Mouse (Mus musculus) heart, embryonic 13.5 days (tissue): ENCODE measurements at regions not wholly inside any gene's neighbourhood (a gene's known extent, or its start where the extent isn't known, plus 50 kb on each side); places are given as distances from the start of the nearest gene placed in this dataset.

Experiments
- ATAC-seq: fragments of 200-750 bp; cut with Nextera tagmentation; 2 replicates; pipeline ENCODE4 v1.8.0; 2017; ENCODE audit warnings: moderate TSS enrichment; ENCODE audit not compliant: insufficient number of reproducible peaks, low FRiP score, low TSS enrichment; ENCODE audit errors: extremely low read depth
- H3K27ac ChIP-seq: fragments of 300-500 bp; sonication (generic); replicated peaks from 2 replicates; pipeline ENCODE4 v1.5.1; 2015; ENCODE audit warnings: moderate library complexity, mild to moderate bottlenecking, inconsistent platforms
- H3K27me3 ChIP-seq: fragments of 300-500 bp; sonication (generic); replicated peaks from 2 replicates; pipeline ENCODE4 v1.6.1; 2015; ENCODE audit warnings: mild to moderate bottlenecking, inconsistent platforms
- H3K36me3 ChIP-seq: fragments of 300-500 bp; sonication (generic); 2 replicates; pipeline ENCODE4 v1.6.1; 2015; ENCODE audit warnings: mild to moderate bottlenecking, inconsistent platforms
- H3K4me1 ChIP-seq: fragments of 300-500 bp; sonication (generic); 2 replicates; pipeline ENCODE4 v1.6.1; 2015; ENCODE audit warnings: inconsistent platforms
- H3K4me2 ChIP-seq: fragments of 300-500 bp; sonication (generic); 2 replicates; pipeline ENCODE4 v1.6.1; 2015; ENCODE audit warnings: inconsistent platforms, mild to moderate bottlenecking, moderate library complexity
- H3K4me3 ChIP-seq: fragments of 300-500 bp; sonication (generic); 2 replicates; pipeline ENCODE4 v1.5.1; 2015; ENCODE audit warnings: moderate library complexity, mild to moderate bottlenecking, inconsistent platforms
- H3K9ac ChIP-seq: fragments of 300-500 bp; sonication (generic); 2 replicates; pipeline ENCODE4 v1.6.1; 2015; ENCODE audit warnings: inconsistent platforms, mild to moderate bottlenecking, moderate library complexity
- H3K9me3 ChIP-seq: fragments of 300-500 bp; sonication (generic); 2 replicates; pipeline ENCODE4 v1.6.1; 2016; ENCODE audit warnings: inconsistent platforms
- WGBS: fragments of 180-500 bp; shearing (Covaris S2); methylation state at CpG from one replicate; pipeline ENCODE4 v1.1.7; 2015; ENCODE audit warnings: mixed read lengths; 5-methylcytosine and 5-hydroxymethylcytosine counted together

DNA sequence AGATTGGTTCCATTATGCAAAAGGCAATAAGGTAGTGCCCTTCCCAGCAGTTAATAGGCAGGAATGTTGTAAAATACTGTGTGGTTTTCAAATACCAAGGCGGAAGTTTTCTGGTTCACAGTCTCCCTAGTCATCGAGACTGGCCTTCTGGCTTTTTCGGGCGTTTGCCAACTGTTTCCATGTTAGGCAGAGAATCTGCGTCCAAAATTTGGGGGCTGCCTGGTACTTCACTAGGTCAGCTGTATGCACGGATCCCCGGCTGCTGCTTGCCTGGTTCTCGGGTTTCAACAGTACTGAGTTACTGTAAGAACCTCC is 204.7 kb upstream of the Prep start:
- H3K4me2 ChIP-seq, result no peak overlapping the region
- H3K27ac ChIP-seq, result no peak overlapping the region
- H3K27me3 ChIP-seq, result no peaks in the 10 kb centered on the region
- H3K9ac ChIP-seq, result no peak overlapping the region
- H3K9me3 ChIP-seq, result no peaks in the 10 kb centered on the region
- no peaks in the 10 kb centered on the region for H3K36me3 ChIP-seq
- no peak overlapping the region for H3K4me3 ChIP-seq
- ATAC-seq, result no peak
- H3K4me1 ChIP-seq, result no peaks in the 10 kb centered on the region
- 66% methylated on average over 8 of the region's 8 CpGs for WGBS

DNA sequence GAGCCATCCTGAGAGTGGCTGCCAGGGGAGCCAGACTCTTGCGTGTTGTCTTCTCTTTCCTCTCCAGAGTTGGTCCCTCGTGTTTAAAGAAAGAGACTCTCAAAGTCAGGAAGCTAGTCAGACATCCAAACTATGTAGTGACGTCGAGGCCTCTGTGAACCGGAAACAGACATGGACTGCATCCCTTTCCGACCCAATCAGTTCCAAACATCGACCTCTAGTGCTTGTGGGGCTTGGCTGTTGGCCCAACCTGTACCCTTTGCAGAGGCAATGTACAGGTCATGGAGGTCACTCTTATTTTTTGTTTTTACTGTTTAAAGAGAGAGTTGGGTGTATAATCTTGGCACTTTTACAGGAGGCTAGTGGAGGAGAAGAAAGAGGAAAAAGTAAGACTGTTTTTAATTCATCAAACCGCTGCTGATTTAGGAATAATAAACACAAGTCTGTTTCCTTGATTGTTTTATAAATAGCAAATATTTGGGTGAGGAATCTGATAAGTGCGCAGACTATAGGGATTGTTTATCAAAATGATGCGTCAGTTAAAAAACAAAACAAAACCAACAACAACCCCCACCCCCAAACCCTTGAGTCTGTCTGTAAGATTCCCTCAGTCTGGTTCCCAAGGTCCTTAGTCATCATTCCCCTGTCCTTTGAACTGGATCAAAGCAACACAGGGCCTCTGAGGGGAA is 205.2 kb upstream of the Prep start:
- no peak overlapping the region for H3K27ac ChIP-seq
- 59% methylated on average over 10 of the region's 10 CpGs for WGBS
- H3K4me2 ChIP-seq, result no peak overlapping the region
- no peak overlapping the region for H3K9ac ChIP-seq
- no peak overlapping the region for H3K4me3 ChIP-seq
- ATAC-seq, result no peak
- H3K9me3 ChIP-seq, result no peaks in the 10 kb centered on the region
- H3K36me3 ChIP-seq, result no peaks in the 10 kb centered on the region
- no peaks in the 10 kb centered on the region for H3K27me3 ChIP-seq
- no peaks in the 10 kb centered on the region for H3K4me1 ChIP-seq

DNA sequence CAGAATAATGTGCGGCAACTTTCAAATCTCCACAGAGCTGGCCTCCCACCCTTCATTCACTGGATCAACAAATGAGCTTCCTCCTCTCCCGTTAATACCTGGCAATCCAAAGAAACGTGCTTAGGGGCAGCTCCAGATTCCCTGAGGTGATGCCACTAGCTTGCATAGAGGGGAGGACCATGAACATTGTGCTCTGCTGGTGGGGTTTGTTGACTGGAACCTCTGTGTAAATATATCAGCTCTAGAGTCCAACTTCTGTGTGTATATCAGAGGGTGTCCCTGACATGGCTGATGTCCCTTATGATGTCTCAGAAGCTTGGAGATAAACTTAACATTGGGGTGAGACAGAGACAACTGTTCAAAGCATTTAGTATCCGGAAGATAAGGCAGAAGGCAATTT is 209.6 kb upstream of the Prep start:
- no peak overlapping the region for H3K27ac ChIP-seq
- no peak overlapping the region for H3K4me2 ChIP-seq
- H3K9ac ChIP-seq, result no peak overlapping the region
- ATAC-seq, result no peak
- H3K27me3 ChIP-seq, result no peaks in the 10 kb centered on the region
- H3K4me3 ChIP-seq, result no peak overlapping the region
- no peaks in the 10 kb centered on the region for H3K9me3 ChIP-seq
- no peaks in the 10 kb centered on the region for H3K4me1 ChIP-seq
- H3K36me3 ChIP-seq, result no peaks in the 10 kb centered on the region
- 72% methylated on average over 4 of the region's 4 CpGs for WGBS

DNA sequence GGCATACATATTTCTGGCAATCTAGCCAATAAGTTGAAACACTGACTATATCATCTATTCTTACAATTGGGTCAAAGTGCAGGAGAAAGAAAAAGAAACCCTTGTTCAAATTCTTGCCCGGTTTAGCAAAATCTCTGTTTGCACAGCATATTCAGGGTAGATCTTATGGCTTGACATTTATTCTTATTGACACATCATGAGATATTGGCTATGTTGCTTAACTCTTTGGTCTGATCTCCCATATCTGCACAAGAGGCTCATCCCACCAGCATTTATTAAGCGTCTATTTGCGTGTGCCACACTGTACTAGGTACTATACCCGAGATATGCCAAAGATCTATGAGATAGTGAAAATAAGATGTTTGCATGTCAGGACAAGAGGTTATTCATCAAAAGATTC is 212.9 kb upstream of the Prep start:
- Histone ChIP-seq H3K27ac (no peak overlapping the region), H3K4me2 (no peak overlapping the region), H3K27me3 (no peaks in the 10 kb centered on the region), H3K9me3 (no peaks in the 10 kb centered on the region), H3K4me3 (no peak overlapping the region), H3K9ac (no peak overlapping the region), H3K4me1 (no peaks in the 10 kb centered on the region), H3K36me3 (no peaks in the 10 kb centered on the region)
- no peak for ATAC-seq
- WGBS, result 84% methylated on average over 4 of the region's 4 CpGs

DNA sequence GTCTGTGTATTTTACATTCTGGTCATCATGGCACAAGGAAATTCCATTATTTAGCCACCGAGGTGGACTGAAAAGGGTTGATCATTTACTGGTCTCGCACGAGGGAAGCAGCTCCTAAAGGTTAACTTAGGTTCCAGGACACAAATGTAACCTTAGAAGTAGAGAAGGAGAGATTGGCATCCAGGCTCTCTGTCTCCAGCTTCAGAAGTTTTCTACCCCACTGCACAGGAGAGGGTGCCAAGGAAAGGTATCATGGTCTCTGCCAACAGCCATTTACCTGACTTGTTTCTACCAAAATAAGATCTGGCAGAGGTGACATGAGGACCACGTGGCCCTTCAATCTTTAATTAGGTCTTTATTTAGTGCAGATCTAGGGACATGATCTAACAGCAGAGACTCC is 218.0 kb upstream of the Prep start:
- Histone ChIP-seq H3K9me3 (no peaks in the 10 kb centered on the region), H3K36me3 (no peaks in the 10 kb centered on the region), H3K27ac (no peak overlapping the region), H3K4me1 (peaks cover 7% of the 10 kb centered on the region), H3K4me3 (no peak overlapping the region), H3K9ac (no peak overlapping the region), H3K27me3 (no peaks in the 10 kb centered on the region), H3K4me2 (no peak overlapping the region)
- no peak for ATAC-seq
- 62% methylated on average over 4 of the region's 4 CpGs for WGBS

DNA sequence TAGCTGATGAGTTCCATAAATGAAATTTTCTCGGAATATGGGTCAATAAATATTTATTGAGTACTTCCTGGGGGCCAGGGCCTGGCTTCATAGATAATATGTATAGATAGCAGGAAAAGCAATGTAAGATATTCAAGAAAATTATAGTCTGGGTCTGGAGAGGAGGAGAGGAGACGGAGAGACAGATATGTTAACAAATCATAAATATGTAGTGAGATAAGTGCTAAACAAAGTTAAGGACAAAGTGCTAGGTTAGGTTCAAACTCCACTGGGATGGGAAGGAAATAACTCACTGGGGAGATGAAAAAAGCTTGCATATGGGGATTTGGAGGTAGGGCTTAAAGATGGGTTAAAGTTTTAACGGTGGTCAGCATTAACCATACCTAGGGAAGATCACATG is 220.2 kb upstream of the Prep start:
- Histone ChIP-seq H3K4me1 (peaks cover 7% of the 10 kb centered on the region), H3K27me3 (no peaks in the 10 kb centered on the region), H3K4me3 (no peak overlapping the region), H3K36me3 (no peaks in the 10 kb centered on the region), H3K27ac (no peak overlapping the region), H3K9me3 (no peaks in the 10 kb centered on the region), H3K4me2 (no peak overlapping the region), H3K9ac (no peak overlapping the region)
- 68% methylated on average over 3 of the region's 3 CpGs for WGBS
- ATAC-seq, result no peak

DNA sequence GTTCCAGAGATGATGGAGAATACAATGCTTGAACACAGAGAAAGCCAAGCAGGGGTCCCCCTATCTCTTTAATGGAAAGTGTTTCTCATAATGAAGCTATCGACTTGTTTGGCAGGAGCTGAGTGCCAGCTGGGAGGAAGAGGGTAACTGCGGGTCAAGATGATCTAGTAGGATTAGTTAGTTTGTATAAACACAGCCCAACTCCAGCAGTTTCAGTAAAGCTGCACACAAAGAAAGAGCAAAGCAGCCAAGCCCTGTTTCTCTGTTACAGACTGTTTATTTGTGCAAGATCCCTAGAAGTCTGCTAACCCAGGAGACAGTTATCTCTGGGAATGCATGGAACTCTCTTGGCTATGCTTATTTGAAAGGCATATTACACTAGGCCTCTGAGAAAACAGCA is 220.9 kb upstream of the Prep start:
- Histone ChIP-seq H3K4me2 (no peak overlapping the region), H3K27me3 (no peaks in the 10 kb centered on the region), H3K4me1 (peaks cover 7% of the 10 kb centered on the region), H3K9ac (no peak overlapping the region), H3K27ac (no peak overlapping the region), H3K36me3 (no peaks in the 10 kb centered on the region), H3K9me3 (no peaks in the 10 kb centered on the region), H3K4me3 (no peak overlapping the region)
- ATAC-seq, result no peak
- 11% methylated on average over 2 of the region's 2 CpGs for WGBS

DNA sequence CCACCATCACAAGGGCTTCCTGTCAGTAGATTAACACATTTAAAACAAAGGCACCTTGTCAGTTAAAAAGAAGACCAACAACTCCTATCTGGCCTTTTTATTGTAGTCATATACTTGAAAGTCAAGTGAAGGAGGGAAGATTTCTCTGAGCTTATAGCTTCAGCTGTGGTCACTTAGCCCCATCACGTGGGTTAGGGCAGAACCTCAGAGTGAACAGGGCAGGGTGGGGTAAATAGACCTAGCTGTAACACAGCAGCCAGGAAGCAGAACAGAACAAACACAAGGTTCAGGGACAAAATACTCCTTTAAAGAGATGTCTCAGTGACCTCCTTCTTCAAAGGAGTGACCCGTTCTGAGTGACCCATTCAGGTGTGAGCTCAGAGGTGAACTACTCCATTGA is 226.6 kb upstream of the Prep start:
- WGBS, result 76% methylated on average over 2 of the region's 2 CpGs
- ATAC-seq, result no peak
- Histone ChIP-seq H3K36me3 (no peaks in the 10 kb centered on the region), H3K4me2 (no peak overlapping the region), H3K4me1 (no peaks in the 10 kb centered on the region), H3K9me3 (no peaks in the 10 kb centered on the region), H3K9ac (no peak overlapping the region), H3K27me3 (no peaks in the 10 kb centered on the region), H3K27ac (no peak overlapping the region), H3K4me3 (no peak overlapping the region)

DNA sequence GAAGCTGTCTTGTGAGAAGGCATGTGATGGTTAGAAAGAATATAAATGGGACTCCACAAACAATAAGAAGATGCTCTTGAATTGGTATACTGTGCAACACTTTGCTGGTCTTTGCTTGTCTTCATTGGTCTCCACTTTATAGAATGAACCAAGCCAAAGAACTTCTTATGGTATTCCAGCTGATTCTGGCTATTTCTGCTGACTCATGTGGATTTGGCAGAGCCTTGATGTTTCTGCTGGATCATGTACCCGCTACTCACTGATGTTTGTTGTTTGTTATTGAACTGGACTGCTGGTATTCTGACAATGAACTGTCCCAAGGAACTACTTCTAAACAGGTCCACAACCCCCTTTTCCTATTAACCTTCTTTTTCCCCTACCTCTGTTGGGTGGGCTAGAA is 234.5 kb upstream of the Prep start:
- ATAC-seq, result no peak
- Histone ChIP-seq H3K4me3 (no peak overlapping the region), H3K9ac (no peak overlapping the region), H3K4me1 (no peaks in the 10 kb centered on the region), H3K27me3 (no peaks in the 10 kb centered on the region), H3K36me3 (no peaks in the 10 kb centered on the region), H3K9me3 (no peaks in the 10 kb centered on the region), H3K4me2 (no peak overlapping the region), H3K27ac (no peak overlapping the region)
- 85% methylated on average over 1 of the region's 1 CpGs for WGBS

DNA sequence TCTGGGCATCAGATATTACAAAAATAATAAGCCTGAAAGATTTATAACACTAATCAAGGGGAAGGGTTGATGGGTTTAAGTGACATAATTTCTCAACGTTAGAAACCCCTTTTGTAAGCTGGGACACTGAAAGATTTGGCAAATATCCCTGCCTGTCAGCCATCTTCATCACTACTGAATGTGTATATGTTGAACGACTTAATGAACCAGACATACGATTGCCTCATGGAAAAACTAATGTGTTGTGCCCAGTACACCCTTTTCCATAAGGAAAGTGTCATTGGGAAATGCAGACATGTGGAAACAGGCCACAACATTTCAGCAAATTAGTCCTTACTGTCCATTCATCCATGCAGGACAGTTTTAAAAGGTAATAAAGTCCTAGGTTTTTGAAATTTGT is 240.7 kb upstream of the Prep start:
- Histone ChIP-seq H3K36me3 (no peaks in the 10 kb centered on the region), H3K4me2 (no peak overlapping the region), H3K9me3 (no peaks in the 10 kb centered on the region), H3K9ac (no peak overlapping the region), H3K4me1 (no peaks in the 10 kb centered on the region), H3K27ac (no peak overlapping the region), H3K27me3 (no peaks in the 10 kb centered on the region), H3K4me3 (no peak overlapping the region)
- 60% methylated on average over 3 of the region's 3 CpGs for WGBS
- no peak for ATAC-seq

DNA sequence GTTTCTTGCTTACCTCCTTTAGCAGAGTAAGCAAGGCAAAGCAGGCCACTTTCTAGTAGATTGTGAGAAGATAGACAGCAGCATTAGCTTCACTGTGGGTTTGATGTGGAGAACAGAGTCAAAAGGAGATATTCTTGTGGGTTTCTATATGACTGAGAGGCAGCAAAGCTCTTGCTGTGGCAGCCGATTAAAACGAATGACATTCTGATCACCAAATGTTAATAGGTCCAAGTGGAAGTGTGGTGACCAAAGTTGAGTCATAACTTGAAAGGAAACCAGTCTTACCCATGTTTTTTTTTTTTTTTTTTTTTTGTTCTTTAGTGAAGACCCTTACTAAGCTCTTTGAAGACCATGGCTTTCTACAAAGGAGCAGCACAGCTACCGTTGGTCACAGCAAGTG is 245.3 kb upstream of the Prep start:
- no peaks in the 10 kb centered on the region for H3K4me1 ChIP-seq
- H3K4me2 ChIP-seq, result no peak overlapping the region
- no peak overlapping the region for H3K9ac ChIP-seq
- no peaks in the 10 kb centered on the region for H3K9me3 ChIP-seq
- no peak for ATAC-seq
- WGBS, result 80% methylated on average over 3 of the region's 3 CpGs
- H3K27me3 ChIP-seq, result no peaks in the 10 kb centered on the region
- H3K4me3 ChIP-seq, result no peak overlapping the region
- no peaks in the 10 kb centered on the region for H3K36me3 ChIP-seq
- H3K27ac ChIP-seq, result no peak overlapping the region

DNA sequence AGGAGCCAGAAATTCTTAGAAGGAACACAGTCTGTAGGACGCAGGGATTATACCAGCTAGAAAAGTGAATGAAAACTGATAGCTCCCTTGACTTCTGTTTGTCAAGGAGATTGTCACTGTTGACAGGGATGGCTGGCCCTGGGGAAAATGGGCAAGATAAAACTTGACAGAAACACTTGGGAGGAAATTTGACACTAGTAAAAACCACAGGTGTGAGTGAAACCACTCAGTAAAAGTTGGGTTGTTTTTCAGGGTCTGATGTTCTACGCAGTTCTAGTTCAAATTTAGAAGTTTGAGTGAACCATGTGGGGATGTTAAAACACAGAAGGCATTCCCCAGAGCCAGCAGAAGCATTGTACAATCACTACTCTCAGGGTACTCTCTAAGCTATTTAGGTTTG is 246.6 kb upstream of the Prep start:
- H3K9ac ChIP-seq, result no peak overlapping the region
- H3K4me3 ChIP-seq, result no peak overlapping the region
- H3K4me1 ChIP-seq, result no peaks in the 10 kb centered on the region
- no peak overlapping the region for H3K4me2 ChIP-seq
- no peaks in the 10 kb centered on the region for H3K36me3 ChIP-seq
- no peak overlapping the region for H3K27ac ChIP-seq
- no peak for ATAC-seq
- H3K9me3 ChIP-seq, result no peaks in the 10 kb centered on the region
- H3K27me3 ChIP-seq, result no peaks in the 10 kb centered on the region
- 23% methylated on average over 2 of the region's 2 CpGs for WGBS
